Mouse (Mus musculus) MEL (cell line): Measurements from ENCODE around the gene Slc35b2. TPM values are rescaled to one million over a fixed set of nuclear protein-coding genes. Genes with fewer than 3 reads are reported as not detected.

ENCODE experiments used
- DNase-seq: peaks from one replicate; pipeline ENCODE4 v3.0.0; 2011; ENCODE audit warnings: low read depth, low spot score
- H3K27ac ChIP-seq: 2 replicates; pipeline ENCODE4 v1.5.1; 2012; ENCODE audit warnings: low read depth, mild to moderate bottlenecking, control low read depth, low read length, moderate library complexity; ENCODE audit not compliant: control insufficient read depth
- H3K27me3 ChIP-seq, 2 experiments: fragments of 150-350 bp in 1 of 2; sonication (generic) in 1 of 2; 2 replicates each; pipeline ENCODE4 v1.6.1; 2012; ENCODE audit warnings: low read length in 2 of 2, mild to moderate bottlenecking in 2 of 2, improper control_type of control experiment in 1 of 2, moderate library complexity in 1 of 2; ENCODE audit not compliant: insufficient read depth in 2 of 2, control insufficient read depth in 1 of 2
- H3K36me3 ChIP-seq, 2 experiments: 2 replicates each; pipeline ENCODE4 v1.6.1; 2012 to 2014; ENCODE audit warnings: low read length in 2 of 2, improper control_type of control experiment in 1 of 2, inconsistent platforms in 1 of 2, mild to moderate bottlenecking in 1 of 2; ENCODE audit not compliant: insufficient read depth in 2 of 2, control insufficient read depth in 1 of 2
- H3K4me1 ChIP-seq, 2 experiments: fragments of 150-350 bp in 1 of 2; sonication (generic) in 1 of 2; 2 replicates each; pipeline ENCODE4 v1.6.1; 2012; ENCODE audit warnings: low read length in 2 of 2, improper control_type of control experiment in 1 of 2, mild to moderate bottlenecking in 1 of 2; ENCODE audit not compliant: insufficient read depth in 2 of 2, control insufficient read depth in 1 of 2
- H3K4me3 ChIP-seq, 2 experiments: fragments of 150-350 bp in 1 of 2; sonication (generic) in 1 of 2; 2 replicates each; pipeline ENCODE4 v1.5.1; 2012; ENCODE audit warnings: low read depth in 2 of 2, low read length in 2 of 2, mild to moderate bottlenecking in 2 of 2, moderate library complexity in 2 of 2, control low read depth in 1 of 2, improper control_type of control experiment in 1 of 2; ENCODE audit not compliant: control insufficient read depth in 1 of 2, insufficient read depth in 1 of 2
- H3K79me2 ChIP-seq: 2 replicates; pipeline ENCODE4 v1.6.1; 2012; ENCODE audit warnings: mild to moderate bottlenecking, low read length, moderate library complexity; ENCODE audit not compliant: control insufficient read depth, poor library complexity, insufficient read depth
- H3K9ac ChIP-seq: 2 replicates; pipeline ENCODE4 v1.6.1; 2012; ENCODE audit warnings: low read depth, mild to moderate bottlenecking, control low read depth, low read length, moderate library complexity; ENCODE audit not compliant: control insufficient read depth, poor library complexity, severe bottlenecking
- H3K9me3 ChIP-seq: fragments of 150-350 bp; sonication (generic); replicated peaks from 2 replicates; pipeline ENCODE4 v1.6.1; 2012; ENCODE audit warnings: mild to moderate bottlenecking, low read length, improper control_type of control experiment, moderate library complexity; ENCODE audit not compliant: insufficient read depth
- BHLHE40 ChIP-seq: IDR thresholded peaks from 2 replicates; pipeline ENCODE4 v1.6.1; 2012; ENCODE audit warnings: low read depth, mild to moderate bottlenecking, inconsistent platforms, low read length, improper control_type of control experiment, borderline replicate concordance
- CHD1 ChIP-seq: IDR thresholded peaks from 2 replicates; pipeline ENCODE4 v1.6.1; 2012; ENCODE audit warnings: low read depth, mild to moderate bottlenecking, inconsistent platforms, low read length, improper control_type of control experiment
- CHD2 ChIP-seq: IDR thresholded peaks from 2 replicates; pipeline ENCODE4 v1.6.1; 2011; ENCODE audit warnings: low read length, improper control_type of control experiment
- CTCF ChIP-seq, 3 experiments: IDR thresholded peaks in 2 of 3; conservative IDR thresholded peaks in 1 of 3; 2 replicates each; pipeline ENCODE4 v1.5.1; 2011 to 2012; ENCODE audit warnings: low read length in 3 of 3, low read depth in 2 of 3, mild to moderate bottlenecking in 2 of 3, improper control_type of control experiment in 1 of 3, inconsistent platforms in 1 of 3, mixed read lengths in 1 of 3, moderate library complexity in 1 of 3; ENCODE audit not compliant: control insufficient read depth in 1 of 3, insufficient read depth in 1 of 3, poor library complexity in 1 of 3, severe bottlenecking in 1 of 3
- E2F4 ChIP-seq: IDR thresholded peaks from 2 replicates; pipeline ENCODE4 v1.6.1; 2011; ENCODE audit warnings: low read depth, low read length, improper control_type of control experiment, borderline replicate concordance
- ELF1 ChIP-seq: IDR thresholded peaks from 2 replicates; pipeline ENCODE4 v1.6.1; 2014; ENCODE audit warnings: low read depth, mild to moderate bottlenecking, inconsistent platforms, low read length, improper control_type of control experiment, moderate library complexity
- EP300 ChIP-seq, 2 experiments: IDR thresholded peaks; 2 replicates each; pipeline ENCODE4 v1.6.1; 2011; ENCODE audit warnings: improper control_type of control experiment in 2 of 2, low read length in 2 of 2, low read depth in 1 of 2, mild to moderate bottlenecking in 1 of 2
- ETS1 ChIP-seq: IDR thresholded peaks from 2 replicates; pipeline ENCODE4 v1.6.1; 2012; ENCODE audit warnings: low read depth, mild to moderate bottlenecking, inconsistent platforms, low read length, improper control_type of control experiment, moderate library complexity
- GABPA ChIP-seq: IDR thresholded peaks from 2 replicates; pipeline ENCODE4 v1.6.1; 2012; ENCODE audit warnings: low read depth, mild to moderate bottlenecking, inconsistent platforms, low read length, improper control_type of control experiment, moderate library complexity
- GATA1 ChIP-seq: IDR thresholded peaks from 2 replicates; pipeline ENCODE4 v1.6.1; 2011; ENCODE audit warnings: low read depth, low read length, improper control_type of control experiment
- HCFC1 ChIP-seq: IDR thresholded peaks from 2 replicates; pipeline ENCODE4 v1.6.1; 2012; ENCODE audit warnings: low read depth, mild to moderate bottlenecking, inconsistent platforms, low read length, improper control_type of control experiment, moderate library complexity
- JUND ChIP-seq: IDR thresholded peaks from 2 replicates; pipeline ENCODE4 v1.6.1; 2011; ENCODE audit warnings: low read depth, mild to moderate bottlenecking, improper control_type of control experiment, low read length
- KAT2A ChIP-seq: conservative IDR thresholded peaks from 2 replicates; pipeline ENCODE4 v1.6.1; 2012; ENCODE audit warnings: low read depth, low read length, improper control_type of control experiment, inconsistent platforms
- MAFK ChIP-seq: IDR thresholded peaks from 2 replicates; pipeline ENCODE4 v1.6.1; 2011; ENCODE audit warnings: low read depth, mild to moderate bottlenecking, low read length, improper control_type of control experiment, borderline replicate concordance
- MAX ChIP-seq: IDR thresholded peaks from 2 replicates; pipeline ENCODE4 v1.6.1; 2011; ENCODE audit warnings: low read length, improper control_type of control experiment
- MAZ ChIP-seq: IDR thresholded peaks from 2 replicates; pipeline ENCODE4 v1.6.1; 2012; ENCODE audit warnings: low read depth, mild to moderate bottlenecking, inconsistent platforms, low read length, improper control_type of control experiment
- MXI1 ChIP-seq: IDR thresholded peaks from 2 replicates; pipeline ENCODE4 v1.6.1; 2011; ENCODE audit warnings: mild to moderate bottlenecking, low read depth, low read length, improper control_type of control experiment
- MYB ChIP-seq: IDR thresholded peaks from 2 replicates; pipeline ENCODE4 v1.6.1; 2011; ENCODE audit warnings: mild to moderate bottlenecking, low read depth, low read length, improper control_type of control experiment
- MYC ChIP-seq: IDR thresholded peaks from 2 replicates; pipeline ENCODE4 v1.6.1; 2011; ENCODE audit warnings: low read depth, mild to moderate bottlenecking, low read length, improper control_type of control experiment, moderate library complexity
- NELFE ChIP-seq: IDR thresholded peaks from 2 replicates; pipeline ENCODE4 v1.6.1; 2011; ENCODE audit warnings: low read depth, low read length, improper control_type of control experiment
- NRF1 ChIP-seq: IDR thresholded peaks from 2 replicates; pipeline ENCODE4 v1.6.1; 2014; ENCODE audit warnings: low read depth, mild to moderate bottlenecking, inconsistent platforms, low read length, improper control_type of control experiment, moderate library complexity; ENCODE audit not compliant: poor library complexity, insufficient read depth, severe bottlenecking
- POLR2A ChIP-seq, 2 experiments: IDR thresholded peaks; 2 replicates each; pipeline ENCODE4 v1.6.1; 2011 to 2012; ENCODE audit warnings: low read length in 2 of 2, mild to moderate bottlenecking in 2 of 2, control low read depth in 1 of 2, improper control_type of control experiment in 1 of 2, low read depth in 1 of 2, moderate library complexity in 1 of 2; ENCODE audit not compliant: control insufficient read depth in 1 of 2, insufficient read depth in 1 of 2, poor library complexity in 1 of 2
- POLR2AphosphoS2 ChIP-seq: IDR thresholded peaks from 2 replicates; pipeline ENCODE4 v1.6.1; 2011; ENCODE audit warnings: low read length, improper control_type of control experiment
- POLR2AphosphoS5 ChIP-seq: IDR thresholded peaks from 2 replicates; pipeline ENCODE4 v1.6.1; 2012; ENCODE audit warnings: low read depth, borderline replicate concordance, mild to moderate bottlenecking, inconsistent platforms, low read length, moderate library complexity, mixed read lengths
- RAD21 ChIP-seq: IDR thresholded peaks from 2 replicates; pipeline ENCODE4 v1.6.1; 2011; ENCODE audit warnings: mild to moderate bottlenecking, low read depth, low read length, improper control_type of control experiment
- RCOR1 ChIP-seq: IDR thresholded peaks from 2 replicates; pipeline ENCODE4 v1.6.1; 2012; ENCODE audit warnings: low read depth, mild to moderate bottlenecking, inconsistent platforms, low read length, improper control_type of control experiment
- SIN3A ChIP-seq: IDR thresholded peaks from 2 replicates; pipeline ENCODE4 v1.6.1; 2012; ENCODE audit warnings: low read length, improper control_type of control experiment, inconsistent platforms
- SMC3 ChIP-seq: IDR thresholded peaks from 2 replicates; pipeline ENCODE4 v1.6.1; 2011; ENCODE audit warnings: low read depth, low read length, improper control_type of control experiment
- TAL1 ChIP-seq: IDR thresholded peaks from 2 replicates; pipeline ENCODE4 v1.6.1; 2012; ENCODE audit warnings: mild to moderate bottlenecking, inconsistent platforms, low read length, moderate library complexity, mixed read lengths
- TBP ChIP-seq: IDR thresholded peaks from 2 replicates; pipeline ENCODE4 v1.8.0; 2011; ENCODE audit warnings: low read depth, low read length, improper control_type of control experiment
- TCF12 ChIP-seq: IDR thresholded peaks from 2 replicates; pipeline ENCODE4 v1.6.1; 2014; ENCODE audit warnings: low read depth, mild to moderate bottlenecking, inconsistent platforms, low read length, improper control_type of control experiment, moderate library complexity
- UBTF ChIP-seq: IDR thresholded peaks from 2 replicates; pipeline ENCODE4 v1.6.1; 2012; ENCODE audit warnings: low read depth, mild to moderate bottlenecking, inconsistent platforms, low read length, improper control_type of control experiment, moderate library complexity, borderline replicate concordance; ENCODE audit not compliant: insufficient read depth
- USF1 ChIP-seq: IDR thresholded peaks from 2 replicates; pipeline ENCODE4 v1.6.1; 2014; ENCODE audit warnings: low read depth, mild to moderate bottlenecking, inconsistent platforms, low read length, improper control_type of control experiment, moderate library complexity
- USF2 ChIP-seq, 2 experiments: IDR thresholded peaks; 2 replicates each; pipeline ENCODE4 v1.6.1; 2011 to 2012; ENCODE audit warnings: improper control_type of control experiment in 2 of 2, low read length in 2 of 2, borderline replicate concordance in 1 of 2, inconsistent platforms in 1 of 2, low read depth in 1 of 2, mild to moderate bottlenecking in 1 of 2; ENCODE audit not compliant: insufficient read depth in 1 of 2
- ZC3H11A ChIP-seq: IDR thresholded peaks from 2 replicates; pipeline ENCODE4 v1.6.1; 2012; ENCODE audit warnings: low read depth, mild to moderate bottlenecking, inconsistent platforms, low read length, improper control_type of control experiment
- ZKSCAN1 ChIP-seq: IDR thresholded peaks from 2 replicates; pipeline ENCODE4 v1.6.1; 2012; ENCODE audit warnings: low read depth, mild to moderate bottlenecking, inconsistent platforms, low read length, improper control_type of control experiment, moderate library complexity
- ZMIZ1 ChIP-seq: IDR thresholded peaks from 2 replicates; pipeline ENCODE4 v1.6.1; 2012; ENCODE audit warnings: low read depth, mild to moderate bottlenecking, inconsistent platforms, low read length, improper control_type of control experiment, moderate library complexity
- ZNF384 ChIP-seq: IDR thresholded peaks from 2 replicates; pipeline ENCODE4 v1.6.1; 2012; ENCODE audit warnings: low read depth, mild to moderate bottlenecking, inconsistent platforms, low read length, improper control_type of control experiment
- polyA plus RNA-seq, 2 experiments: library from polyadenylated mRNA; stranded (reverse) in 1 of 2; unstranded in 1 of 2; fragments of >175 nt in 1 of 2; fragments of >200 nt in 1 of 2; gene quantifications; 2 replicates each; pipeline versions ENCODE4 v1.2.1 to v1.2.4; 2012; ENCODE audit warnings: low replicate concordance in 2 of 2, low read depth in 1 of 2; ENCODE audit not compliant: insufficient read length in 2 of 2, insufficient read depth in 1 of 2, missing spikeins in 1 of 2
- total RNA-seq: library from RNA; depleted of rRNA; stranded (reverse); fragments of 300-350 nt; gene quantifications from 2 replicates; pipeline ENCODE4 v1.2.3, GENCODE M21; 2012

Slc35b2 gene
- total and polyA plus RNA-seq, 3 experiments: 81.7 to 111 TPM; not detected in 1

DNA sequence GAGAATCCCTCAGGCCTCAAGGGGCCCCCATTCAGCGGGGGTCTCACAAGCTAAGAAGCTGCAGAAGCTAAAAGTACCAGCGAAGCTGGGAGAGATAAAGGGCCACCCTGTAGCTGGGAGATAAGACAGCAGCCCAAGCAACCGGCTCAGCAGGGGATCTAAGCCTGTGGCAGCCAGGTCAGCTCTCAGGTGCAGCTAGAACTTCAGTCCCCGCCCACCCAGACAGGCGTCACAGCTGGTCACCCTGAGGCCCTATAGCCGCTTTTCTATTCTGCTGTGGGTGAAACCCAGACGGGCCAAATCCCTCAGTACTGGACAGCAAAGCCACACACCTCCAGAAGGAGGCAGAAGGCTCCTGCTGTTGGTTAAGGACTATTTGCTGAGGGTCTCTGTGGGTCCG is 29.8 kb downstream of the Slc35b2 start:
- H3K4me3 ChIP-seq: peak overlapping the region; percentile 60 to 80
- peaks cover 41% of the 10 kb centered on the region for H3K79me2 ChIP-seq
- peak overlapping the region; percentile 80 for H3K9ac ChIP-seq
- H3K4me1 ChIP-seq: peaks cover 20 to 41% of the 10 kb centered on the region in 2 experiments
- H3K36me3 ChIP-seq: peaks cover 5 to 30% of the 10 kb centered on the region in 2 experiments; a peak in 3 of 4 replicates
- peak overlapping the region; percentile 64 for H3K27ac ChIP-seq
- peak; percentile 78 for DNase-seq
- H3K27me3 ChIP-seq: no peaks in the 10 kb centered on the region
- H3K9me3 ChIP-seq: no peaks in the 10 kb centered on the region
- TF ChIP-seq POLR2AphosphoS5 (no peak), USF1 (no peak), CTCF (IDR thresholded peaks at IDR 0.05 in 2 of 3, conservative IDR thresholded peaks at IDR 0.05 in 1 of 3; ENCODE audit: control insufficient read depth in 1 of 3, insufficient read depth in 1 of 3, low read depth in 2 of 3, low read length in 3 of 3, poor library complexity in 1 of 3, severe bottlenecking in 1 of 3) (no peak), ZNF384 (0 out of 2 replicates have a peak, but pooled peaks have one; percentile 19), SMC3 (no peak), CHD1 (no peak), MYB (no peak), GATA1 (peak; percentile 89), USF2 (IDR thresholded peaks at IDR 0.05; ENCODE audit: borderline replicate concordance in 1 of 2, insufficient read depth in 1 of 2, low read depth in 1 of 2, low read length in 2 of 2) (no peak), POLR2AphosphoS2 (no peak), BHLHE40 (peak; percentile 65; the same call in 1 of the 2 replicates), ZMIZ1 (0 out of 2 replicates have a peak, but pooled peaks have one; percentile 65), E2F4 (no peak), TCF12 (peak; percentile 94), JUND (no peak), ZKSCAN1 (no peak), TBP (no peak), MAFK (peak; percentile 25; the same call in 1 of the 2 replicates), UBTF (no peak), MAZ (peak; percentile 78), RCOR1 (peak; percentile 53), KAT2A (no peak), NRF1 (no peak), GABPA (no peak), MAX (no peak), TAL1 (peak; percentile 88), SIN3A (peak; percentile 60; the same call in 1 of the 2 replicates), MYC (no peak), NELFE (peak; percentile 30; the same call in 1 of the 2 replicates), ELF1 (0 out of 2 replicates have a peak, but pooled peaks have one; percentile 6), CHD2 (no peak), MXI1 (peak; percentile 44; the same call in 1 of the 2 replicates), ZC3H11A (no peak), ETS1 (peak; percentile 76), POLR2A (IDR thresholded peaks at IDR 0.05; ENCODE audit: control insufficient read depth in 1 of 2, insufficient read depth in 1 of 2, low read depth in 1 of 2, low read length in 2 of 2, poor library complexity in 1 of 2) (no peak), RAD21 (no peak; the same call in 1 of the 2 replicates), EP300 (IDR thresholded peaks at IDR 0.05; ENCODE audit: low read depth in 1 of 2, low read length in 2 of 2) (peak; percentile 83 to 84), HCFC1 (no peak)
